8 mouse cellular contexts compared by ENCODE assay signal in genomic region chr2:38536331-38536731, GRCm38 (mm10). TPM values are rescaled to one million over a fixed set of nuclear protein-coding genes. Genes with fewer than 3 reads are reported as not detected.
DNase-seq lines count a peak whose midpoint lies in the region; ATAC-seq lines count a peak whose summit lies in the region.

No protein-coding gene starts in this region.

- H3K4me1 ChIP-seq in embryonic facial prominence, embryonic 10.5 days = peaks cover 75% of the 10 kb centered on the region
- peaks cover 40% of the 10 kb centered on the region for H3K4me1 ChIP-seq in hindbrain, embryonic 14.5 days (replicated peaks; ENCODE audit: control insufficient read depth, insufficient read depth, low read length)

- 79% methylated on average over 8 of the region's 8 CpGs for WGBS in embryonic facial prominence, embryonic 10.5 days
- whole genome bisulfite sequencing in hindbrain, embryonic 14.5 days = 62% methylated on average over 8 of the region's 8 CpGs

- H3K9me3 ChIP-seq in embryonic facial prominence, embryonic 10.5 days = no peaks in the 10 kb centered on the region
- no peaks in the 10 kb centered on the region for H3K9me3 ChIP-seq in hindbrain, embryonic 14.5 days (ENCODE audit: control insufficient read depth, low read length)

- no peak overlapping the region for H3K4me3 ChIP-seq in embryonic facial prominence, embryonic 10.5 days
- no peak overlapping the region for H3K4me3 ChIP-seq in hindbrain, embryonic 14.5 days (replicated peaks; ENCODE audit: low read length)

- DNase-seq in kidney, adult 18-20 months = peak; percentile 26
- no peak for DNase-seq in kidney, adult 11 months
- DNase-seq in T-cell, adult 2 months (ENCODE audit: low spot score) = peak; percentile 49
- DNase-seq in embryonic facial prominence, embryonic 10.5 days (ENCODE audit: low spot score) = no peak
- peak; percentile 40 to 60 for DNase-seq in kidney, postnatal 36 days
- peak; percentile 88 for DNase-seq in lung, postnatal 36 days
- peak; percentile 56 for DNase-seq in thymus, postnatal 0 days (ENCODE audit: low spot score)
- DNase-seq in hindbrain, embryonic 14.5 days (ENCODE audit: low spot score) = no peak

- peak overlapping the region; percentile 30 for H3K27ac ChIP-seq in embryonic facial prominence, embryonic 10.5 days (replicated peaks)
- no peak overlapping the region for H3K27ac ChIP-seq in hindbrain, embryonic 14.5 days

- no peaks in the 10 kb centered on the region for H3K27me3 ChIP-seq in embryonic facial prominence, embryonic 10.5 days (replicated peaks; ENCODE audit: low read depth, poor library complexity, severe bottlenecking)
- H3K27me3 ChIP-seq in hindbrain, embryonic 14.5 days (ENCODE audit: control insufficient read depth, insufficient read depth, low read length) = no peaks in the 10 kb centered on the region

- no peaks in the 10 kb centered on the region for H3K36me3 ChIP-seq in embryonic facial prominence, embryonic 10.5 days (replicated peaks)
- no peaks in the 10 kb centered on the region for H3K36me3 ChIP-seq in hindbrain, embryonic 14.5 days (replicated peaks; ENCODE audit: control insufficient read depth, insufficient read depth)

- no peak overlapping the region for H3K4me2 ChIP-seq in hindbrain, embryonic 14.5 days (replicated peaks)

- no peak overlapping the region for H3K9ac ChIP-seq in hindbrain, embryonic 14.5 days

- no peak for ATAC-seq in hindbrain, embryonic 14.5 days (ENCODE audit: low FRiP score)

RNA-seq across cellular contexts. Expression of gene Nek6, which starts 24.9 kb away (rescaled TPM):
- 85.4 and 85.8 TPM in 2 replicates for polyA plus RNA-seq in embryonic facial prominence, embryonic 10.5 days (2016; fragmentation: Nextera tagmentation; extraction: Ambion mirVana)
- polyA plus RNA-seq in thymus, postnatal 0 days (2015; fragmentation: Nextera tagmentation; extraction: Ambion mirVana) = 13.4 and 14.5 TPM in 2 replicates
- 55.0 and 58.4 TPM in 2 replicates for polyA plus RNA-seq in hindbrain, embryonic 14.5 days (2014; fragmentation: Nextera tagmentation; extraction: Ambion mirVana)

Comparison
In these comparisons a context has a peak if more than half of its experiments do, and no peak if none do; other contexts are left out.
1. DNase-seq: peak in kidney, adult 18-20 months (single experiment), T-cell, adult 2 months (single experiment), kidney, postnatal 36 days (2 of 2), lung, postnatal 36 days (single experiment) and thymus, postnatal 0 days (single experiment); none in kidney, adult 11 months (single experiment), embryonic facial prominence, embryonic 10.5 days (single experiment) and hindbrain, embryonic 14.5 days (single experiment).